Mouse (Mus musculus) brain, embryonic 14.5 days (tissue): ENCODE measurements around the gene Cd276. TPM values are rescaled to one million over a fixed set of nuclear protein-coding genes. Genes with fewer than 3 reads are reported as not detected.

ENCODE experiments used
- DNase-seq: peaks from one replicate; pipeline ENCODE4 v3.0.0-alpha.2; 2011; ENCODE audit warnings: low read depth
- CTCF ChIP-seq: fragments of 200-500 bp; IDR thresholded peaks from 2 replicates; pipeline ENCODE4 v1.5.1; 2012; ENCODE audit warnings: inconsistent platforms, mild to moderate bottlenecking, moderate library complexity, borderline replicate concordance; ENCODE audit not compliant: insufficient read depth, insufficient read length; ENCODE audit errors: extremely low read depth
- POLR2A ChIP-seq: fragments of 200-500 bp; IDR thresholded peaks from 2 replicates; pipeline ENCODE4 v1.6.1; 2012; ENCODE audit warnings: mild to moderate bottlenecking, inconsistent platforms, borderline replicate concordance; ENCODE audit not compliant: poor library complexity, insufficient read depth, insufficient read length, severe bottlenecking; ENCODE audit errors: extremely low read depth
- polyA plus RNA-seq: library from polyadenylated mRNA; depleted of rRNA; stranded (reverse); fragments of >200 nt; gene quantifications from 2 replicates; pipeline ENCODE4 v1.2.3, GENCODE M21; 2012; rRNA removed

Cd276 gene
- polyA plus RNA-seq, 1 experiment, result 47.1 TPM

DNA sequence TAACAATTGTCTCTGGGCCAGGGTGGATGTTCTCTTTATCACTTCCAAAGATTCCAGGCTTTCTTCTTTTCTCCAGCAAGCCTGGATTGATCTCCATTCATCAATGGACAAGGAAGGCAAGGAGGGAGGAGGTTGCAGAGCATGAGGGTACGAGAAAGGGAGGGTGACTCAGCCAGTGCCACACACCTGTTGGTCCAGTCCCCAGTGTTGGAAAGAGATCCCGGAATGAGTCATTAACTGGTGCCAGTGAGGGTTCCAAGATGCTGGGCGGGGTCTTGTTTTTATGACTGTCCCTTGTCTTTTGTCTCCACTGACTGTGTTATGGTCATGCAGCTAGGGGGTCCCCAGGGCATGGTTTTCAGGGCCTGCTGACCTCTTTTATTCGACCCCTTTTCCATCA, 57.3 kb downstream of the Cd276 start:
- TF ChIP-seq POLR2A, result no peak
- TF ChIP-seq CTCF, result no peak
- no peak for DNase-seq

DNA sequence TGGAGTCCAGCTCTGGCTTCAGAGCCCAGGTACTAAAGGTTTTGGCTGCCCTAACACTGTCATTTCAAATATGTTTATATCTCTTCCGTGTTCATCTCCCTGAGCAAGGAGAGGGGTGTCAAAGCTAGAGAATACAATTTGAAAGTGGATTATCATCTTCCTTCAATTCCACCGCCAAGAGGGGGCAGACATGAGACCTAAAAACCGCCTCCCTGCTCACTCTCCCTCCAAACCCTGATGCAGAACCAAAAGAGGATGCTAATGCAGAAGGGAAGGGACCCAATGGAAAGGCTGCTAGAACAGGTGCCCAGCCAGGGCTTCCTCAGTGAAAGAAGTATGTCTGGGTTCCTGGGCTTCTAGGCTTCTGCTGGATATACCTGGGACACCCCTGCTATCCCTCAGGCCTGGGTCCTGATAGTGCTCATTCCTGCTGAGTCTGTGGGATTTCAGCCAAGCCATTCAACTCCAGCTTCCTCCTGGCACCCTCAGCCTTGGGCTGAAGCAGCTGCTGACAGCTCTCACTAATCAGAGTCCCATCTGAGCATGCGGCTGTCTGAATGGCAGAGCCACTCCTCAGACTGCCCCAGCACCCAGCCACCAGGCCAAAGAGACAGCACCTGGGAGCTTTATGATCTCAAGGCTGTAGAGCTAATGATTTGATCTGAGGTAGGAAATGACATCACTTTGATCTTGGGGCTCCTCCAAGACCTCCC, 58.6 kb downstream of the Cd276 start:
- TF ChIP-seq POLR2A (no peak), CTCF (peak; percentile 37; the same call in 1 of the 2 replicates)
- DNase-seq, result peak; percentile 49

DNA sequence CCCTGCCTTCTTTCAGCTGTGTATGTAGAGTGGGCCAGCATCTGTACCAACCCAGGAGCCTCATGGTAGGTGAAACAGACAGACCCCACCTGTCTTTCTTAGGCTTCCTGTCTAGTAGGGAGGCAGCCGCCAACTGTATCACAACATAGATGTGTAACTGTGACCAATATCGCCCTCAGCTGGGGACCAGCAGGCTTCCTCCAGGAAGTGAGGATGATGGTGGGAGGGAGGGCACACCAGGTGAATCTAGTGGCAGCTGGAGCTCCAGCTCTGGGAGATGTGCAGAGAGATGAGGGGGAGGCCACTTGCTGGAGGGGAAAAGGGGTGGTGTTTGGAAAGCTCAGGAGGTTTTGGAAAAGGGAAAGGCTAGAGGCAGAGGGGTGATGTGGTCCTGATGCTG, 60.2 kb downstream of the Cd276 start:
- DNase-seq, result no peak
- peak; percentile 3; the same call in 1 of the 2 replicates for TF ChIP-seq CTCF
- TF ChIP-seq POLR2A, result no peak

- TF ChIP-seq POLR2A (no peak), CTCF (no peak)
- DNase-seq, result no peak
Observed at GRCm38 (mm10) chr9:58490391-58490790, 64.8 kb downstream of the Cd276 start.

DNA sequence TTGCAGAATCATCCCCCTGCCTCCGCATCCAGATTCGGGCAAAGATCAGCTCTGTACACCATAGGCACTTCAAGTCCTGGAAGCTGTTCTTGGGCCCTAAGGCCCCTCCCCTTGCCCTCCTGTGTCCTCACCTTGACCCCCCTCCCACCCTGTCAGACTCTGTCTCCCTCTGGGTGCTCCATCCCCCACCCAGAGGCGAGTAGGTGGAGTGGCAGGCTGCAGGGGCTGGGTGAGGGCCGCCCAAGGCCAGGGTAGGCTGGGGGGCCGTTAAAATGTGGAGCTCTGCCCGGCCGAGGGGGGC, 65.4 kb downstream of the Cd276 start:
- no peak for DNase-seq
- TF ChIP-seq POLR2A, result no peak
- no peak for TF ChIP-seq CTCF

DNA sequence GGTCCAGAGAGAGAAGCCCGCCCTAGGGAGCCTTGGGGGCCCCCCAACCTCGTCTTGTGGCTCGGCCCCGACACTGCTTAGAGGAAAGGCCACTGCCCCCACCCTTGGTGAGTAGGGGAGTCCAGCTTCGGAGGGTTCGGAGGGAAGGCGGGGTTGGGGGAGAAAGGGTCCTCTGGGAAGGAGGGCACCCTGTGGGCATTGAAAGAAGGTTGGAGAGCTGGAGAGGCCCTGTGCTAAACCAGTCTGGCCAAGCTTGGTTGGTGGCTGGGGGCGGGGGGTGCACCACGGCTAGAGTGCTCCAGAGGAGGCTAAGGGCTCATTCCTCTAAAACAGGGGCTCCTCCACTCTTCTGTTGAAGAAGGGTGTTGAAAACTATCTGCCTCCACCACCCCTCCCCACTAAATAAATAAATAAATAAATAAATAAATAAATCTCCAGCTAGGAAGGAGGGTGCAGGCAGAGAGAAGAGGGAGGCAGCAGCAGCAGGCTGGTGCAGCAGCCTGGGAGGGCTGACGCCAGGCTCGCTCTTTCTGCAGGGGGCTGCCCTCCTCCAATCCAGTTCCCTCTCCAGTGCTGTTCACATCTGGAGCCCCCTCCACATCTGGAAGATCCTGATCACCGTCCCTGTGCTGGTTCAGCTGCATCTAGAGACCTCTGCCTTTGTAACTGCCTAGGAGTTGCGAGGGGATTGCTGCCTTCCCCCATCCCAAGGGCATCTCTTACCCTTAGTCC, 65.9 kb downstream of the Cd276 start:
- DNase-seq, result peak; percentile 56
- no peak for TF ChIP-seq CTCF
- TF ChIP-seq POLR2A, result no peak

GRCm38 (mm10) chr9:58487851-58488801, 67.1 kb downstream of the Cd276 start, which contains the start of gene Insyn1:
Gene Insyn1, plus strand, starts transcription at chr9:58488603.
- peak; percentile 79 for DNase-seq
- no peak for TF ChIP-seq CTCF
- TF ChIP-seq POLR2A, result peak; percentile 83

- no peak for DNase-seq
- no peak for TF ChIP-seq POLR2A
- no peak for TF ChIP-seq CTCF
Observed at GRCm38 (mm10) chr9:58487076-58487475, 68.2 kb downstream of the Cd276 start.

Other genes starting within 250 kb of the Cd276 start
- 11.8 and 14.4 TPM in 2 replicates for gene Loxl1, start 242.3 kb downstream of the Cd276 start, polyA plus RNA-seq
- gene Tbc1d21, start 185.0 kb downstream of the Cd276 start, polyA plus RNA-seq, result not detected in 2 replicates
- gene Insyn1, start 66.8 kb downstream of the Cd276 start, polyA plus RNA-seq, result 34.7 and 45.2 TPM in 2 replicates
- gene Nptn, start 26.8 kb upstream of the Cd276 start, polyA plus RNA-seq, result 342 and 371 TPM in 2 replicates
- gene Rec114, start 188.5 kb upstream of the Cd276 start, polyA plus RNA-seq, result 0.59 and 0.60 TPM in 2 replicates